Mouse (Mus musculus): ENCODE results near the gene Plau.

- no peak for TF ChIP-seq POLR2A (IDR thresholded peaks at IDR 0.05; ENCODE audit: control insufficient read depth, low read depth, low read length)
- no peak for TF ChIP-seq CTCF (IDR thresholded peaks at IDR 0.05; ENCODE audit: control insufficient read depth, insufficient read depth, insufficient replicate concordance, low read depth, low read length)
Observed at GRCm38 (mm10) chr14:20827491-20827890, 9.0 kb upstream of the Plau start.

Data from testis, adult 2 months (tissue).